Mouse (Mus musculus) thymus, postnatal 10 days (tissue): ENCODE measurements around the gene Polr2c.
"Not testable (repeated sequence)": the region's sequence is repeated elsewhere in the genome, so short reads cannot be mapped to it uniquely, and the experiment has no call there.

ENCODE experiments used
- DNase-seq, 2 experiments: peaks; one replicate each; pipeline ENCODE4 v3.0.0; 2021; ENCODE audit warnings: low spot score in 2 of 2

Gene Polr2c

GRCm38 (mm10) chr8:94838600-94838999 lies 18.6 kb upstream of the Polr2c start:
- peak in 1 of 2 experiments; percentile 38 for DNase-seq

DNA sequence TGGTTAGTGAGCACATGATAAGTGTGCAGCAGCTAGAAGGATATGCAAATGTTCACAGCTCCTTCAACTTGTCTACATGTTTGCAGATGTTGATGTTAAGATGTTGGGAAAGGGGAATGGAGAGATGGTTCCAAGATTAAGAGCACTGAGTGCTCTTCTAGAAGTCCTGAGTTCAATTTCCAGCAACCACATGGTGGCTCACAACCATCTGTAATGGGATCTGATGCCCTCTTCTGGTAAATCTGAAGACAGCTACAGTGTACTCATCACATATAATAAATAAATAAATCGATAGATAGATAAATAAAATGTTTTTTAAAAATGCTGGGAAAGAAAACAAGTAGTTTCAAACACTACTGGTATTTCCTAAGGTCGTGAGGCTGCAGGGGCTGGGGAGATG lies 16.1 kb upstream of the Polr2c start:
- DNase-seq: no peak

DNA sequence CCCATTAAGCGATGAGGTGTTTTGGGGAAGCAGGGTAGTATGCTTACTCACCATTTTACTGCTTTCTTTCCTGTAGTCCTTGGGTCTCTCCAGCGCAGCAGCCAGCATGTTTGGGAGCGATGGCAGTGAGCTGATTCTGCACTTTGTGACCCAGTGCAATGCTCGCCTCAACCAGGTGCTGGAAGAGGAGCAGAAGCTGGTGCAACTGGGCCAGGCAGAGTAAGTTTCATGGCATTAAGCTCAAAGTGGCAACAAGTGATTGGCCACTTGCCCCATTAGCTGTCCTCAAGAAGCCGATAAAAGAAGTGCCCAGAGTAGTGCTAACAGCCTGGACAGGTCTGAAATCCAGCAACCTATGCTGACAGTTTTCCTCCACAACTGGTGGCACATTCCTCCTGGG lies 7.2 kb upstream of the Polr2c start:
- DNase-seq: no peak

DNA sequence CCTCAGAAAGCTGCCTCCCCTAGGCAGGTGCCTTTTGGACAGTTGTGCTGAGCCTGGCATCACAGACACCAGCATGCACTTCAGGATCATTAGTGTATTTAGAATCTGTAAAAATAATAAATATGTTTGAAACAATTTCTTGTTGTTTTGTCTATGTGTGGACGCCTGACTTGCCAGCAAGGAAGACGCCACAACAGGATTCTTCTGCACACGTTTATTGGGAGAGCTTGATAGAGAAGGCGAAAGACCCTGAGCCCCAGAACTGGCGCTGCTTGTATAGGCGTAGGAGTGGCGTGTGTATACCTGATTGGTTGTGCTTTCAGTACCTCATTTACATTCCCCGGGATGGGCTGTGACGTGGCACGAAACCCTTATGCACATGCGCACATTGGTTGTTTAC lies 2.5 kb upstream of the Polr2c start:
- DNase-seq: not testable (repeated sequence)

- no peak for DNase-seq
These were observed 272 bp upstream of the Polr2c start for GRCm38 (mm10) chr8:94857011-94857345.

GRCm38 (mm10) chr8:94861352-94861910 lies 4.2 kb downstream of the Polr2c start:
- peak; percentile 33 to 70 for DNase-seq

DNA sequence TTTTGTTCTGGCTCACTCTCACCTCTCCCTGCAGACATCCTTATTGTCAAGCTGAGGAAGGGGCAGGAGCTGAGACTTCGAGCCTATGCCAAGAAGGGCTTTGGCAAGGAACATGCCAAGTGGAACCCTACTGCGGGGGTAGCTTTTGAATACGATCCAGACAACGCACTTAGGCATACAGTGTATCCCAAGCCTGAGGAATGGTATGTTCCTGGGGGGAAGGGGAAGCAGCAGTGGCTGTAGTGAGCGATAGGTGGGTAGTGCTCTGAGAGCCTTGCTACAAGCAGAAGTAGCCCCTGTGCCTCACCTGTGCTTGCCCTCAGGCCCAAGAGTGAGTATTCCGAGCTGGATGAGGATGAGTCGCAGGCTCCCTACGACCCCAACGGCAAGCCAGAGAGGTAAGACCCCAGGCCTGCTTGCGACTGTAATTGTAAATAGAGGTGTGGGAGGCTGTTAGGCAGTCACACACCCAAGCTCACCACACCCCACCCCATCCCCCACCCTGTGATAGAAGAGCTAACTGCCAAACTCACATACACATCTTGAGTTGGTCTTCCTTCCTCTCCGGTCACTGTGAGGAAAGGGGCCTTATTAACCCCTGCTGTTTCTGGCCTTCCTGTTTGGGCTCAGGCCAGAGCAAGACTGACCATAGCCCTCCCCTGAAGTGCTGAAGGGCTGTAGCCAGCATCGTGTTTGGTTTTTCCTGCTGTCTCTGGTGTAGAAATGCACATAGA lies 5.4 kb downstream of the Polr2c start:
- DNase-seq: no peak

DNA sequence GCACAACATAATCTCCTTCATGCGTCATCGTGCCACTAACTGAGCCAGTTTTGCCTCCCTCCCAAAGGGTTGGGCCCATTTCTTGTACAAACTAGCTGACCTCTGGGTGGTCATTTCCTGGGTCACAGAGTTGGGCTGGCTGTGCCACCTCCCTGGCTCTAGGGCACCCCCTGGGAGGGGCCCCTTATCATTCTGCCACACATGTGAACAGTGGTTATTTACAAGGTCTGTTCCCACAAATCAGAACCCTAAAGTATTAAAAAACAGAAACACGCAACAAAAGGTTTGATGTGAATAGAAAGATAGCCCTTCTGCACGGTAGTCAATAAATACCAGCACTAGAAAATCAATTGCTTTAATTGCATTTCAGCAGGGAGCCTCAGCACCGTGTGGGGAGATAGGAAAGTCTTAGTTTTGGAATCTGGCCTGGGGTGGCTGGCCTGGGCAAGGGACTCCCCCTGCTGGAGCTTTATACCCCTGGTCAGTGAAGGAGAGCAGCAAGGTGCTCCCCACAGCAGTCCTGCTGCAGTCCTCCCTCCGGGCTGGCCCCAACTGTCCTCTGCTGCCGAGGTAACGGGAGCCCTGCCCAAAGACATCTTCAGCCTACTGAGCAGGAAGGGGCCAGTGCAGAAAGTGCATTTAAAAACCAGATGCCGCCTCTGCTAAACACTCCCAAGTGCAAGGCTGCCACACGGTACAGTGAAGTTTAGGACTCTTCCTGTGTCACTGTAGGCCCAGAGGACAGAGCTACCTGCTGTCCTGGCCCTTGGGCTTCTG lies 6.8 kb downstream of the Polr2c start:
- DNase-seq: no peak

DNA sequence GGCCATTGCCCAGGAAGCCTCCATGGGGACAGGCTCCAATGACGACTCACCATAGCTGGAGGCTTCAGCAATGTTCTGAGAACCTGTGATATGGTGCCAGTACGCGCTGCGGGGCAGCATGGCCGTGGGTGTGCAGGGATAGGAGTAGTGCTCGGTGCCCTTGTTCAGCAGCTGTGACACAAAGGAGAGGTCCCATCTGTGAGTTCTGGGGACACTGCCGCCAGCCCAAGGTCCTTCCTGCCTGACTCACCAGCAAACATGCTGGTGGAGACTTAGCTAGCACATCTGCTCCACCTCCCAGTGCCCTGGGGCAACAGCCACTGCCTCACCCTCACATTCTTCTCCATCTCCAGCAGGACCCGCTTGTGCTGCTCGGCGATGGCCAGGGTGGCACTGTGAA lies 8.0 kb downstream of the Polr2c start:
- no peak for DNase-seq

DNA sequence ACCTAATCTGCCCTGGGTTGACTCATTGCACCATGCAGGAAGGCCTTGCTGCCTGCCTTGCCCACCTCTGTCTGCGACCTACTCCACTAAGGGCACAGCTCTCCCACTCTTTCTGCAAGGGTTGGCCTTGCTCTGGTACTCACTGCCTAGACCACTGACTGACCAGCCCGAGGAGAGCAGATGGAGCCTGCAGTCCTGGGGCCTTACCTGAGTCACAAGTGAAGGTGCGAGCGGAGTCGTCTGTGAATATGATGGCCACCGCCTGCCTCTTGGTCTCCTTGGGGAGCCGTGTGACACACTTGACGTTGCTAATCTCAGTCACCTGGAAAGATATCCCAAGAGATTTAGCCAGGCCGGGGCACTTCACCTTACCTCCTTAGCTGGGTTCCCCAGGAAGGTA lies 9.7 kb downstream of the Polr2c start:
- DNase-seq: no peak

DNA sequence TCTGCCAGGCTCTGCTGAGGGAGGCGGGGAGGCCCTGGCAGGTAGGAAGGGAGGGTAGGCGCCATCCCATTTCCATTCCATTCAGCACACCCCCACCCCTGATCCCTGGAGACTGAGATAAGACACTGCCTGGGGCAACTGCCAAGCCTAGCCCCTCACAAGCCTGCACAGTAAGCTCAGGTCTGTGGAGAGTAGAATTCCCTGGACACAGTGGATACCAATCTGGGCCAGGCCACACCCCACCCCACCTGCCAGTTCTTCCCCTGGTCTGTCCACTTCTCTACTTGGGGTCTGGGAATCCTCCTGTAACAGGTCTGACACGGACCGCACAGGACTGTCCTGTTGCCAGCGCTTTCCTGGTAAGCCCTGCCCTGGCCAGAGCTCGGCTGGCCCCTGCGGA lies 11.9 kb downstream of the Polr2c start:
- DNase-seq: no peak

DNA sequence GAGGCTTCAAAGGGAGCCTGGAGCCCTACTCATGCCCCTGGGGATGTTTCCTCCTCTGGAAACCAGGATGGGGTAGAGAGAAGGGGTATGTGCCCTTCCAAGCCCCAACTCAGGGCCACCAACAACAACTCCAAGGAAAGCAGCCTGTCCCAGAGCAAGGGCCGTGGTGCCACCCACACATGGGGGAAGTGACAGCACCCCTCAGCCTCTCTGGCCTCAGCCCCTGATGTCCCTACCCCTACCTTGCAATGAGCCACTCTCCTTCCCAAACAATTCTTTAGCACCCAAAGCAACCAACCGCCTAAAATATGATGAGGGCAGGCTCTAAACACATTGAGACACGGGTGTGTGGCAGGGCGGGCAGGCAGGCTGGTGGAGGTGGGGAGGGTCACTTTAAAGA lies 12.8 kb downstream of the Polr2c start:
- DNase-seq: no peak

DNA sequence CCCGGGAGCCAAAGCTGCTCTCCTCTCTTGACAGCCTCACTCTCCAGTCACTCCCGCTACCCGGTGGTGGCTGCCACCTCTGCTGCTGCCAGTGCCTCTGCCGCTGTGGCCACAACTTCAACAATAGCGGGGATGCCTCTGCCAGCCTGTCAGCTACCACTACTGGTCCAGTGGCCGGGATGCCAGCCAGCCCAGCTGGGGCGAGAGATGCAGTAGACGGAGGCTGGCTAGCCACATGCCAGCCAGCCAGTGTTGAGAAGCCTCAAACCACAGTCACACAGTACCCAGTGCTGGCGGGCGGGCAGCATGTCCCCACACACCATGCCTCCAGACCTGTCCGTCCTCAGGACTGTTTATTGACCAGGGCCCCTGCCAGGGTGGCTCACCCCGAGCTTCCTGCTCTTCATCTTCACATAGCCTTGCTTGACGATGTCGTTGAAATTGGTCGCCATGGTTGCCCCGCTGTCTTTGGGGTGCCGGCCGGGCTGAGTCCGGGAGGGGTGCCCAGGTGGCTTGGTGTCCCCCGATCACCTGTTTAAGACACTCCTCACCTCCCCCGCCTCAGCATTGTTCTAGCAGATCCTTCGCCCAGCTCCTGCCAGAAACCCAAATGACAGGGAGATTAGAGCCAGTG lies 13.3 kb downstream of the Polr2c start:
- DNase-seq: no peak

DNA sequence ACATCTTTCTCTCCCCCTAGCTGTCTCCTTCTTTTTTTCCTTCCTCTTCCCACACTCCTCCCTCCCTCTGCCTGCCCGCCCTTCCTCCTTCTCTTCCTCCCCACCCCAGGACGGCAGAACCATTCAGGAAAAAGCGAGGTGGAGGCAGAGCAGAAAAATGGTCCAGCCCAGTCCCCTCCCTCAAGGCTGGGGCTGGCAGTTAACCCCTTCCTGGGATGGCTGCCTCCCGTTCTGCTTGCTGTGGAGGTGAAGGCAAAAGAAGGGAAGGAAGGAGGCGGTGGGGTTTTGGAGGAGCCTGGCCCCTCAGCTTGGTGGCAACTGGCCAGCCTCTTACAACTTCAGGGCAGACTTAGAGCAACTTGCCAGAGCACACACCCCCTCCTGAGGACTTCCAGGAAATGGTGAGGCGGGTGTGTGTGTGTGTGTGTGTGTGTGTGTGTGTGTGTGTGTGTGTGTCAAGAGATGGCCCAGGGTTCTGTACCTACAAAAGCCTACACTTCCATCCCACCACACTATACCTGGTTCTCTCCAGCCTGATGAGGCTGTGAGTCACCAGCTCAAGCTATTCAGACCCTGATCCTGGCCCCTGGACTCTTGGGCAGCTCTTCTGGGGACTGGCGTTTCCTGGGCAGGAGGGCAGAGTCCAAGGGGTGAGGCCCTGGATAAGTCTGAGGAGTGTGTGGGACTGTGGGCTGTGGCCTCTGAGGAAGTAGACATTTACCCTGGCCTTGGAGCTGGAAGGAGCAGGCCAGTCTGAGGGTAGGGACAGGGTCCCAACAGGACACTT lies 14.1 kb downstream of the Polr2c start:
- DNase-seq: no peak

DNA sequence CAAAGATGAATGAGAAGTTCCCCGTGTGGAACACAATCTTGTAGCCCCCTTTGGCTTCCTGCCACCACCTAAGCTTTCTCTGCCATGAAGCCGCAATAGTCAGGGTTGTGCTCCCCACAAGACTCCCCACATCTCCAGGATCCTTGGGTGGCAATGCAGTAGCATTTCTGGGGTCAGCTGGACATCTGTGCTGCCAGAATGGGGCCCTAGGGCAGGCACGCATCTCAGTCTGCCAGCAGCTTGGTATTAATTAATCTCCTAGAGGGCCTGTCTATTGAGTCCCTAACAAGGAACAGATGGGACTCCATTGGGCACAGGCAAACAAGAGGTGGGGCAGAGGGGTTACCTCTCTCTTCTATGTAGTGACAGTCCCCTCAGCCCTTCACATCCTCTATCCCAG lies 14.9 kb downstream of the Polr2c start:
- DNase-seq: no peak

- DNase-seq: no peak
These were observed 15.3 kb downstream of the Polr2c start for GRCm38 (mm10) chr8:94872576-94872975.

DNA sequence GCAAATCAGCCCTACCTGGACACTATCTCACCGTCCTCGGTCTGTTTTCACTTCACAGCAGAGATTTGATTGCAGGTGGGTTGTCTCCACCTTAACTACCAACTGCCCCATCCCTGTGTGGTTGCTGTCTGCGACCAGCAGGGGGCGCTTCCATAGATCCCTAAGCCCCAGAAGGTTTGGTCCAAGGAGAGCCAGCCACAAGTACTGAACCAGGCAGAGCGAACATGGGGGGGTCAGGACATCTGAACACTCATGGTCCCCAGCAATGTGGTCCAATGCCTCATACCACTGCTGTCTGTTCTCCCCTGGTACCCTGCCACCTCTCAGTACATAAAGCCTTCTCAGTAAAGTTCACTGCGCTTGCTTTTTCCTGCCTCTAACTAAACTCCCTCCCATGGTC lies 17.1 kb downstream of the Polr2c start:
- DNase-seq: peak; percentile 25 to 69

DNA sequence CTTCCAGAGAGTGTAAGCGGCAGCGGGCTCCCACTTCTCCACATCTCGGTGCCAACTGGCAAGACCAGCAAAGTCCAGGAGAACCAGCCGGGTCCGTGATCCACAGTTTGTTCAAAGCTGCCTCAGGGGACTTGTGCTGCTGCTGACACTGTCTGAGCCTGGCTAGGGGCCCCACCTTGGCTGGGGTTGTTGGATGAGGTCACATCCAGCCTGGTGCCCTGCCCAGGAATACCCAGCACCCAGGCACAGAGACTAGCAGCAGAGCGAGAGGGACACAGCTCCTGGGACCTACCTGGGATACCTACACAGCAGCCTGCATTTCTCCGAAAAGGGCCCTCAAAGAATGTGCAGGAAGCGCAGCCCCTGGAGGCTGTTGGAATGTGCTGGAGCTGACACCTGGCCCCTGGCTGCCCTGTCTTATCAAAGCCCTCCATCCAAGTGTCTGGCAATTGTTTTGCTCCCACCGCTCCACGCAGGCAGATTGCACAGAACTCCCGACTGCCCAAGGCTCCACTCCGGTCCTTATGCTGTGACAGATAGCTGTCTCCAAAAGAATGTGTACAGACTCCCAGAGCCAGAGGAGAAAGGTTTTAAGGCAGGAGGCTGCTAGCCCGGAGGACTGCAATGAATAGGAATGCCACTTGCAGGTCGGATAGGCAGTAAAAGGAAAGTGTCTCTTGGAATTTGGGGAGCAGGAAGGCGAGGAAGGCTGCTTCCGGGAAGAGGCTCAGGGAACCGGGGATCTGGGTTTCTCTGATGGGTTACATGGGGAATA lies 18.0 kb downstream of the Polr2c start:
- DNase-seq: no peak

GRCm38 (mm10) chr8:94875871-94876150 lies 18.6 kb downstream of the Polr2c start:
- DNase-seq: no peak

DNA sequence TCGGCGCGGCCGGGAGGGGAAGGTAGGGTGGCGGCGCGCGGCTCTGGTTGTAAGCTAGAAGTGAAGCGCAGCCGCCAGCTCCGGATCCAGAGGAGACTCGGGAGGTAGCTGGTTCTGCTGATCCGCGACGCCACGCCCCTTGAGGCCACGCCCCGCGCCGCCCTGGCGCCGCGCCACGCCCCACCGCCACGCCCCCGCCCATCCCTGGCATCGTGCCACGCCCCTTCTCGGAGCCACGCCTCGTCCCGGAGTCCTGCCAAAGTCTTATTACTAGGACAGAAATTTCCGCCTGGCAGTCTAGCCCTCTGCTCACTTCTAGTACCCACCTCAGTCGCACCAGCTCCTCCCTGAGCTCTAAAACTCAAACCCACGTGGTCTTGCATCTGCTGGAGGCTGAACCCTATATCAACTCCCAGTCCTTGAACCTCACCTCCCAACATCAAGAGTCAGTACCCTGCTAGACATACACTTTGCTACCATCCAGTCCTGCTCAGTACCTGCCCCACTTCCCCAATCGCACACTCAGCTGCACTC lies 19.0 kb downstream of the Polr2c start, which contains the start of gene Dok4:
Gene Dok4, minus strand, starts transcription at position 134 of the 534 bp plus-strand sequence.
- DNase-seq: peak; percentile 72 to 88

DNA sequence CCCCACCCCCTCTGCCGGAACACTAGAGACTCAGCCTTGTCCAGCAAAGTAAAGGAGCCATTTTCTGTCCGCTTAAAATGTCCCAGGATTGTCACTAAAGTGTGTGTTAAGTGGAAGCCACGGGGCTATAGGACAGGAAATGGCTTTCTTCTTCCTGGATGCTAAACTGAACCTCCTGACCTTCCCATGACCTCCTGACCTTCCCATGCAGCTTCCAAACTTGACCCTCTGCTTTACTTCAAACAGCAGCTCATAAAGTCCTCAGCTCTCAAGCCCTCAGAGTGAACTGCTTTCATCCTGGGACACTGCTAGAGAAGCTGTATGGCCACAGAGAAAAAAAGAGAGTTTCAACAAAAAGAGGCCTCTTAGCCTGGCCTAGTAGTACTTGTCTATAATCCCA lies 19.6 kb downstream of the Polr2c start:
- DNase-seq: no peak
